Mouse (Mus musculus) kidney, embryonic 14.5 days (tissue): Measurements from ENCODE around the gene D7Ertd443e. TPM values are rescaled to one million over a fixed set of nuclear protein-coding genes. Genes with fewer than 3 reads are reported as not detected.

ENCODE experiments used
- ATAC-seq: fragments of 200-750 bp; cut with Nextera tagmentation; 2 replicates; pipeline ENCODE4 v1.8.0; 2017; ENCODE audit warnings: moderate number of reproducible peaks, mild to moderate bottlenecking, moderate TSS enrichment, moderate library complexity; ENCODE audit not compliant: low FRiP score, low TSS enrichment
- H3K27ac ChIP-seq: fragments of 300-500 bp; sonication (generic); 2 replicates; pipeline ENCODE4 v1.5.1; 2014; ENCODE audit warnings: low read depth, mild to moderate bottlenecking, low read length, moderate library complexity, mixed read lengths
- H3K27me3 ChIP-seq: fragments of 300-500 bp; sonication (generic); 2 replicates; pipeline ENCODE4 v1.6.1; 2014; ENCODE audit warnings: mild to moderate bottlenecking, low read length; ENCODE audit not compliant: control insufficient read depth, insufficient read depth
- H3K36me3 ChIP-seq: fragments of 300-500 bp; sonication (generic); 2 replicates; pipeline ENCODE4 v1.6.1; 2014; ENCODE audit warnings: low read length, mixed read lengths; ENCODE audit not compliant: control insufficient read depth, insufficient read depth
- H3K4me1 ChIP-seq: fragments of 300-500 bp; sonication (generic); 2 replicates; pipeline ENCODE4 v1.6.1; 2014; ENCODE audit warnings: low read length, mixed read lengths; ENCODE audit not compliant: control insufficient read depth, insufficient read depth
- H3K4me2 ChIP-seq: fragments of 300-500 bp; sonication (generic); replicated peaks from 2 replicates; pipeline ENCODE4 v1.6.1; 2014; ENCODE audit warnings: low read depth, mild to moderate bottlenecking, low read length
- H3K4me3 ChIP-seq: fragments of 300-500 bp; sonication (generic); 2 replicates; pipeline ENCODE4 v1.5.1; 2014; ENCODE audit warnings: mild to moderate bottlenecking, low read length
- H3K9ac ChIP-seq: fragments of 300-500 bp; sonication (generic); 2 replicates; pipeline ENCODE4 v1.6.1; 2014; ENCODE audit warnings: low read depth, mild to moderate bottlenecking, low read length, moderate library complexity
- H3K9me3 ChIP-seq: fragments of 300-500 bp; sonication (generic); 2 replicates; pipeline ENCODE4 v1.6.1; 2016; ENCODE audit warnings: low read length; ENCODE audit not compliant: control insufficient read depth
- WGBS: fragments of 180-500 bp; shearing (Covaris S2); extraction: QIAGEN DNeasy Blood & Tissue Kit; methylation state at CpG from one replicate; pipeline ENCODE4 v1.1.7; 2014; 5-methylcytosine and 5-hydroxymethylcytosine counted together
- polyA plus RNA-seq: library from polyadenylated mRNA; unstranded; fragments of >200 nt; fragmentation: Nextera tagmentation; extraction: Ambion mirVana; gene quantifications from 2 replicates; pipeline ENCODE4 v1.2.1, GENCODE M21; 2014

Gene D7Ertd443e
- polyA plus RNA-seq, 1 experiment from 2014 or later = 0.32 TPM

DNA sequence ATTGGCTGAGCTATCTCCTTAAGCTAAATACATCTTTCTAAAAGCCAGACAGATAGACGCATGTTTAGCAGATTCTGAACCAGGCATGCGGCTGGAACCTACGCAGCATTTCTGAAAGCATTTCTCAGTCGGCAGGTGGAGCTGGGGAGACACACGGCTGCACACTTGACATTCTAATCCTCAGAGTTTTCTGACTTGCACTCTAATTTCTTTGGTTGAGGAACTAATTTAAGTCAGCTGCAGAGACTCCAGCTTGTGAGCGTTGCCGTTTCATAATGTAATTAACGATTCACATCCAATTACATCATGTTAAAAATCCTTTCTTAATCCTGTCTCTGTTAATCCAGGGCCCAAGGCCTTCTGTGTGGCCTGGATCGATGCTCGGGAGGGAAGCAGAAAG is 64.5 kb downstream of the D7Ertd443e start:
- H3K27ac ChIP-seq = no peak overlapping the region
- ATAC-seq = no peak
- no peak overlapping the region for H3K9ac ChIP-seq
- no peak overlapping the region for H3K4me3 ChIP-seq
- no peaks in the 10 kb centered on the region for H3K9me3 ChIP-seq
- 78% methylated on average over 10 of the region's 10 CpGs for WGBS
- H3K4me1 ChIP-seq = no peaks in the 10 kb centered on the region
- no peaks in the 10 kb centered on the region for H3K36me3 ChIP-seq
- H3K4me2 ChIP-seq = no peak overlapping the region
- H3K27me3 ChIP-seq = no peaks in the 10 kb centered on the region

DNA sequence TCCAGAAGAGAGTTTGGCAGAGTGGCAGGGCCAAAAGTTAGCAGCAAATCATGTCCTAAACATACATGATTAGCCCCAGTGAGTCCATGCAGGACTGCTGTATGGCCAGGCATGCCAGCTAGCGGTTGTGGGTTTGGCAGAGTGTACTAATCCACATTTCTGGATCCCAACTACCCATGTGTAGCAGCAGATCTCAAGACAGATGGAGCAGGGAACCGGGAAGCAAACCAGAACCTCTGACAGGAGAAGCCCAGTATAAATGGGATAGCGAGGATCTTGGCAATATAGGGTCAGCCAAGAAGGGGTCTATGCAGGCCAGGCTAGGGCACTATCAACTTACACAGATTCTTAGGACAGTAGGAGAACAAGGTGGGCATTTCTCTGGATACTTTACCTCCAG is 83.4 kb downstream of the D7Ertd443e start:
- no peaks in the 10 kb centered on the region for H3K4me1 ChIP-seq
- H3K27ac ChIP-seq = no peak overlapping the region
- H3K36me3 ChIP-seq = no peaks in the 10 kb centered on the region
- ATAC-seq = no peak
- H3K27me3 ChIP-seq = no peaks in the 10 kb centered on the region
- H3K9me3 ChIP-seq = 0 out of 2 replicates have a peak, but pooled peaks cover 2% of the 10 kb centered on the region
- no peak overlapping the region for H3K4me3 ChIP-seq
- no peak overlapping the region for H3K4me2 ChIP-seq
- WGBS = 86% methylated on average over 3 of the region's 3 CpGs
- H3K9ac ChIP-seq = no peak overlapping the region

DNA sequence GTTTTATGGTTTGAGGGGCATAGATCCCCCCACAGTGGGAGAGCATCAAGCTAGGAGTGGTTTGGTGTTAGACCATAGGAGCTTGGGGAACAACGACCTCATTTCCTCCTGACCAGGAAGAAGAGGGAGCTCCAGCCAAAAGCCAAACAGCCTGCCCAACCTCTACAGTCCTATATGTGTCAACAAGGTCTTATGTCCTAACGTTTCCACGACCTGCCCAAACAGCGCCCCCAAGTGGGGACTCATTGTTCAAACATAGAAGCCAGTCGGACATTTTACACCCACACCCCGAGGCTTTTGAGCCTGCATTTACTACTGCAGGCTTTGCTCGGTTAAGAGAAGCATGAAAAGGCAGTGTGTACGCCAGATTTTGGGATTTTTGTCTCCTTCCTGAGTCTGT is 84.2 kb downstream of the D7Ertd443e start:
- no peak overlapping the region for H3K4me3 ChIP-seq
- no peak overlapping the region for H3K9ac ChIP-seq
- WGBS = 55% methylated on average over 8 of the region's 8 CpGs
- H3K27ac ChIP-seq = no peak overlapping the region
- H3K9me3 ChIP-seq = no peaks in the 10 kb centered on the region
- H3K27me3 ChIP-seq = no peaks in the 10 kb centered on the region
- H3K4me1 ChIP-seq = no peaks in the 10 kb centered on the region
- H3K36me3 ChIP-seq = no peaks in the 10 kb centered on the region
- no peak for ATAC-seq
- no peak overlapping the region for H3K4me2 ChIP-seq

DNA sequence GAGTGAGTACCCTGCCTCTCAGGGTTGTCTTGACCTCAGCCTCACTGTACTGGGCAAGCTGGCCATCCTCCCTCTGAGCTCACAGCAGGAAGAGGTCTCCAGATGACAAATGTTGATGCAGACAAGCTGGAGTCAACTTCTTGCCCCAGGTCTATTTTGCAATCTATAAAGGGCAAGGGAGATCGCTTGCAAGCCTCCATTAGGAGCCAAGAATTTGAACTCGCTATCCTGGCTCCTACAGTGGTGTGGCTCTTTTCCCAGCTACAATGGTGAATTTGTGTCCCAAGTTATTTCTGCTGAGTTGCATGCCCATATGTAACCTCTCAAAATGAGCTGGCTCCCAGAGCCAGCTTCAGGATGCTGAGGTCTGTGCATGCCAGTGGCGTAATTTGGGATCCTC is 92.7 kb downstream of the D7Ertd443e start:
- Histone ChIP-seq H3K27me3 (no peaks in the 10 kb centered on the region), H3K4me2 (no peak overlapping the region), H3K4me1 (peaks cover 20% of the 10 kb centered on the region), H3K9ac (no peak overlapping the region), H3K36me3 (no peaks in the 10 kb centered on the region), H3K27ac (no peak overlapping the region), H3K4me3 (no peak overlapping the region), H3K9me3 (peaks cover 2% of the 10 kb centered on the region; the same call in 1 of the 2 replicates)
- WGBS = 70% methylated on average over 3 of the region's 3 CpGs
- ATAC-seq = no peak

DNA sequence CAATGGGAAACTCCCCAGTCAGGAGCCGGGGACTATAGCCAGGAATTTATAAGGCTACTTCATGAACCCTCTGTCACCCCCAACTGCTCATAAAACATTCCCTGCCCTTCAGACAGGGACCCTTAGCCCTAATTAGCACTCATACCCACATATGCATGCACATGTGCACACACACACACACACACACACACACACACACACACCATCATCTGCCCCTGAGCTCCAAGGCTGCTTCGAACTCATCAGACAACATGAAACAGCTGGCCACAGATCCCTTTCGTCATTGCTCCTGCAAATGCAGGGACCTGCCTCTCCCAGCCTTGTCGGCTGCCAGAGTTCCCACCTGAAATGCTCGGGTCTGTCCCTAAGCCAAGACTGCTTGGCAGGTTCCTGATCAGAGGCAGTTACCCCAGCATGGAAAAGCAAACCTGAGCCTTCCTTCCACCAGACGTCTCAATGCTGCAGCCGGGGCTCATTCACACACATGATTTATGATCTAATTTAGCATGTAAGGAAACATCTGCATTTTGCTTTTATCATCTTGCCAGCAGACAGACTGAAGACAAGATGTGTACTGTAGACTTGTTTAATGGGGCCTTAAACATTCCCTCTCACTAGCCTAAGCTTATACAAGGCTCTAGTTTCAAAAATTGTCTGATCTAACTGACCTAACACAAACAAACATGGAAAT is 95.7 kb downstream of the D7Ertd443e start:
- Histone ChIP-seq H3K4me3 (no peak overlapping the region), H3K36me3 (no peaks in the 10 kb centered on the region), H3K27ac (no peak overlapping the region), H3K4me1 (peaks cover 35% of the 10 kb centered on the region), H3K9ac (no peak overlapping the region), H3K27me3 (no peaks in the 10 kb centered on the region), H3K9me3 (peaks cover 2% of the 10 kb centered on the region; the same call in 1 of the 2 replicates), H3K4me2 (no peak overlapping the region)
- peak; percentile 83 for ATAC-seq
- WGBS = 14% methylated on average over 7 of the region's 7 CpGs

DNA sequence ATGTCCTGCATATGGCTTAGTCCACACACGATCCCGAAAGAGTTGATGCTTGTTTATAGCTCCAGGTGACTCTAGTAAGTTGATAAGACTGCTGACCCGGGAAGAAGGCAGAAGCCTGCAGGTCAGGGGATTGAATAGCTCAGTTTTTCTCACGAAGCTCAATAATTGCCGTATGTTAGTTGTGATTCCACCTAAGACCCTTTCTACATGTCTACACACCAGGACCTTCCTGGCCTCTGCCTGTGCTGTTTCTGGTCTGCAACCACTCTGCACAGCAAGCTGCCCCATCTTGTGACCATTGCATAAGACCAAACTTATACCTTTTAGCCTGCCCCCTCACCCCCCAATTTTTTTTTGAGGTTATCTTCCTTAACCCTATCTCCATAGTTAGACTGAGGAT is 96.3 kb downstream of the D7Ertd443e start:
- Histone ChIP-seq H3K4me3 (no peak overlapping the region), H3K4me1 (peaks cover 35% of the 10 kb centered on the region), H3K9me3 (peaks cover 2% of the 10 kb centered on the region; the same call in 1 of the 2 replicates), H3K36me3 (no peaks in the 10 kb centered on the region), H3K27ac (no peak overlapping the region), H3K4me2 (no peak overlapping the region), H3K27me3 (no peaks in the 10 kb centered on the region), H3K9ac (no peak overlapping the region)
- ATAC-seq = no peak
- WGBS = 75% methylated on average over 5 of the region's 5 CpGs

DNA sequence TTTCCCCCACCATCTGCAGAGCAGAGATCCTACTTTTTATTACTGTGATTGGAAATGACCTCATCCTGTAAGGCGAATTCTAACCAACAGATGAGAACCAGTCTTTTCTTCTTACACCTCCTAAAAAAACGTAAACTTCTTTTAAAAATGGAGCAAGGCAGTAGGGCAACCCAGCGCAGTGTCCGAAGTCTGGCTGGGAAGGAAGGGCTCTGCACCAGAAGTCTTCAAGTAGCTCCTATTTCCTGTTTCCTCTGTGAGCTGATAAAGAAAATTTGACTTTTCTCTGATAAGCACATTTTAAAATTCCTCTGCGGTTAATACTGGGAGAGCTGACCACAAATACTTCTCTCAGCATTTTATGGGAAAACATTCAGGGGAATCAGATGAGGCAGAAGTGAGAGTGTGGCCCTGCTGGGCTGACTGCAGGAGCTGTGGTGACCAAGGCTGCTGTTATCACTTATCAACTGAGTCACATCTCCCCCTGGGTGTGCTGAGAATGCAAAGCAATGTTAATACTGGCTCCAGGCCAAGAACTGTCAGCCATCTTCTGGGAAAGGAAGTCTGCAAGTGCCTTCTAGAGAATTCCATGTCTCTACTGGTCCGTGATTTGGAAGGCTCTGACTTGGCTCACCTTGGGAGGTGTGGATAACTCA is 97.8 kb downstream of the D7Ertd443e start:
- ATAC-seq = peak; percentile 21; the same call in 1 of the 2 replicates
- Histone ChIP-seq H3K27ac (no peak overlapping the region; the same call in 1 of the 2 replicates), H3K9ac (no peak overlapping the region), H3K27me3 (no peaks in the 10 kb centered on the region), H3K4me2 (no peak overlapping the region), H3K9me3 (no peaks in the 10 kb centered on the region), H3K4me1 (peaks cover 35% of the 10 kb centered on the region), H3K36me3 (no peaks in the 10 kb centered on the region), H3K4me3 (no peak overlapping the region)
- 46% methylated on average over 6 of the region's 6 CpGs for WGBS

DNA sequence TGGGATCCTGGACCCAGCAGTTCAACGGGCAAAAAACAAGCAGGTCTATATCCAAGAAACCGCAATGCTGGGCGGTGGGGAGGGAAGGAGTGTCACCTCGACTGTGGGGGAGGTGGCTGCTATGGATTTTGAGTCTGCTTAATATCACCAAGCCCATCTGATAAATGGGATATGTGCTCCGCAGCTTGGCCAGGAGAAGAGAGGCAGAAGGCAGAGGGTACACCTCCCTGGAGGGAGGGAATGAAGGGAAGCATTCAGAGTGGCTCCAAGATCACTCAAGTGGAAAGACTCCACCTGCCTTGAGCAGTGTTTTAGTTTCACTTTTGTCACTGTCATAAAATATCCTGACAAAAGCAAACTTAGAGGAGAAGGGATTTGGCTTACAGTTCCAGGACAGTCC is 112.5 kb downstream of the D7Ertd443e start:
- Histone ChIP-seq H3K9me3 (no peaks in the 10 kb centered on the region), H3K36me3 (no peaks in the 10 kb centered on the region), H3K27me3 (no peaks in the 10 kb centered on the region), H3K9ac (no peak overlapping the region), H3K4me1 (no peaks in the 10 kb centered on the region), H3K27ac (no peak overlapping the region), H3K4me3 (no peak overlapping the region), H3K4me2 (no peak overlapping the region)
- whole genome bisulfite sequencing = 41% methylated on average over 5 of the region's 5 CpGs
- no peak for ATAC-seq

DNA sequence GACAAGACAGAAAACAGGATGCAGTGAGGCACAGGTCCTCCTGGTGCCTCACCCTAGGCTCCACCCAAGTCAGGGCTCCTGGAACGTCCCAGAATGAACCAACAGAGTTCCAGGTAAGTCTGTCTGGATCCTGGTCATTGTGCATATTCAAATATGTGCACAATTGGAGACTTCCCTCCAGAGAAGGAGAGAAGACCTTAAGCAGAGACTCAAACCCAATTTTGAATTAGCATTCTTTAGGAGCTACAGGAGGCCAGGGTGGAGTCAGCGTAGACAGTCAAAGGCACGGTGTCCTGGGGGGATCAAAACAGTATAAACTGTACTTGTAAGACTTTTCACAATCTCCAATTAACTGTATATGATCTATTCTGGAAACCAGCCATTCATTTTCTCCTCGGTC is 113.0 kb downstream of the D7Ertd443e start:
- Histone ChIP-seq H3K9me3 (no peaks in the 10 kb centered on the region), H3K27ac (no peak overlapping the region)
- 77% methylated on average over 4 of the region's 4 CpGs for WGBS

More for the DNA sequence above, 113.0 kb downstream of the D7Ertd443e start:
- H3K4me3 ChIP-seq = no peak overlapping the region
- H3K27me3 ChIP-seq = no peaks in the 10 kb centered on the region
- no peak overlapping the region for H3K4me2 ChIP-seq
- H3K9ac ChIP-seq = no peak overlapping the region
- no peak for ATAC-seq
- H3K4me1 ChIP-seq = no peaks in the 10 kb centered on the region
- H3K36me3 ChIP-seq = no peaks in the 10 kb centered on the region
